Mouse (Mus musculus): ENCODE results near the gene Nmur1.

Gene Nmur1

DNA sequence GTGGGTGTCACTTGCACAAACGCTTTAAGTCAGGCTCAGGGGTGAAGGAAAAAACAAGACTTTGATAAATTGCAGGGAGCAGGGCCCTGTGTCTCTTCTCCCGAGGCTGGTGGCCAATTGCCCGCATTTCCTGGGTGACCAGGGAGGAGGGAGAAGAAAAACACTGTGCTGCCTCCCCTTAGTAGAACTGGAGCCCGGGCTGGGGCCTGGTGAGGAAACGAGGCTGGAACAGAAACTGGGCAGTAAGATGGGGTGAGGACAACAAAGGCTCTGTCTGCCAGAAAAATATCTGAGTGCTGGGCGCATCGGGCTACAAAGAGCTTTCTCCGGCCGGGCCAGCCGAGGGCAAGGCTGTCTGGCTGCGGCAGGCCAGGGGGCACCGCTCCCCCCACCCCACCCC lies 8.0 kb upstream of the Nmur1 start:
- CTCF ChIA-PET: interaction anchor here in 3 of 4 experiments (0.6 to 1.1 kb wide), 5 partner anchors 15 to 125 kb away, joined by 3 to 5 read pairs (median 4); no protein-coding TSS in a partner anchor

DNA sequence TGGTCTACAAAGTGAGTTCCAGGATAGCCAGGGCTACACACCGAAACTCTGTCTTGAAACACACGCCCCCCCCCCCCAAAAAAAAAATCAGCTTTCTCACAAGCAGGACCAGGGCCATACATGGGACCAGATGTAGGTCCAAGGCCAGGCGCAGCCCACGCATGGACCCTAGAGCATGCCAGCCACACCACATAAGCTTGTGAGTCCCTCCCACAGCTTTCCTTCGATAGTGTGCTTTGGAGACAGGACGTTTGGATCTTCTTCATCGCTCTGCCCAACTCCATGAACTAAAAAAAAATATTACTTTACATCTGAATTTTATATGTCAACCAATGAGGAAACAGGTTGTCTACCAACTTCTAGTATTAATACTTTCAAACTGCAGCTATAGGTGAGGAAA lies 7.3 kb upstream of the Nmur1 start:
- POLR2A ChIA-PET: interaction anchor here in 3 of 4 experiments (0.5 to 22.9 kb wide), 23 partner anchors 8 to 201 kb away, joined by 3 to 638 read pairs (median 5); partner anchors contain the start of genes Ncl (in 2 of the 3) and Ptma (in 2 of the 3)
- CTCF ChIA-PET: interaction anchor here in 3 of 4 experiments (0.5 to 1.1 kb wide), 6 partner anchors 8 to 286 kb away, joined by 3 to 9 read pairs (median 4); no protein-coding TSS in a partner anchor

More for the DNA sequence above, 8.0 kb upstream of the Nmur1 start:
- POLR2A ChIA-PET: interaction anchor here (0.6 to 22.9 kb wide), 33 partner anchors 9 to 123 kb away, joined by 3 to 638 read pairs (median 8); partner anchors contain the start of genes Ncl (in 3 of the 4) and Ptma (in 3 of the 4)

DNA sequence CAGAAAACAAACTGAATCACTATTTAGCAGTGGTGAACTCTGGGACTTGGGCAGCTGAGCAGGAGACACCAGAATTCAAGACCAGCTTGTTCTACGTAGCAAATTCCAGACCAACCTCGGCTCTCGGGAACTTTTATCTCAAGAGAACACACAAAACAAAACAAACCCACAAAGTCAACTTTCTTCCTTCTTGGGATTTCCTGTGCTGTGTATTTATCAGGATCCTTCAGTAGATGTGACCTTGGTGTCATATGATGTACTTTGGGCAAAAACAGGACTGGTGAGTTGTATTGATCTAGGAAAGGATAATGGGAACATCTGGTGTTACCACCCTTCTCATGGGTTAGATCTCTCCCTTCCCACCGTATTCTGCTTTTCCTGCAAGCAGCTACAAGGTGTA lies 6.8 kb upstream of the Nmur1 start:
- CTCF ChIA-PET: interaction anchor here in 3 of 4 experiments (0.6 to 1.1 kb wide), 6 partner anchors 8 to 1165 kb away, joined by 3 to 9 read pairs (median 4); no protein-coding TSS in a partner anchor
- POLR2A ChIA-PET: interaction anchor here in 3 of 4 experiments (0.5 to 22.9 kb wide), 15 partner anchors 8 to 1226 kb away, joined by 3 to 638 read pairs (median 5); partner anchors contain the start of genes Ncl (in 2 of the 3) and Ptma (in 2 of the 3)

DNA sequence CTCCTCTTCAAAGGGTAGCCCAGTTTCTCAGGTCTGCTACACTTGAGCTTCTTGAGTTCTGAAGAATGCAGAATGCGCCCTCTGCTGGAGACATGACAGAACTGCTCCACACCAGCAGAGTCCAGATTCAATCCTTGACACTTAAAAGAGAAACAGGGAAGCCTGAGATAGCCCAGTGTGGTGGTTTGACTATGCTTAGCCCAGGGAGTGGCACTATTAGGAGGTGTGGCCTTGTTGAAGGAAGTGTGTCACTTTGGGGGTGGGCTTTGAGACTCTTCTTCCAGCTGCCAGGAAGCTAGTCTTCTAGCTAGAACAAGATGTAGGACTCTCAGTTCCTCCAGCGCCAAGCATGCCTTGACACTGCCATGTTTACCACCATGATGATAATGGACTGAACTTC lies 4.0 kb upstream of the Nmur1 start:
- ChIA-PET CTCF (interaction anchor here (0.5 to 6.2 kb wide), 93 partner anchors 9 to 1458 kb away, joined by 3 to 95 read pairs (median 4); partner anchors contain the start of genes Ncl (in 1 of the 4) and Ptma (in 1 of the 4)), POLR2A (interaction anchor here in 3 of 4 experiments (0.6 to 22.9 kb wide), 62 partner anchors 9 to 797 kb away, joined by 3 to 638 read pairs (median 4); partner anchors contain the start of genes Ptma (in 3 of the 3), Ncl (in 2 of the 3), Cops7b (in 1 of the 3) and Pde6d (in 1 of the 3))

DNA sequence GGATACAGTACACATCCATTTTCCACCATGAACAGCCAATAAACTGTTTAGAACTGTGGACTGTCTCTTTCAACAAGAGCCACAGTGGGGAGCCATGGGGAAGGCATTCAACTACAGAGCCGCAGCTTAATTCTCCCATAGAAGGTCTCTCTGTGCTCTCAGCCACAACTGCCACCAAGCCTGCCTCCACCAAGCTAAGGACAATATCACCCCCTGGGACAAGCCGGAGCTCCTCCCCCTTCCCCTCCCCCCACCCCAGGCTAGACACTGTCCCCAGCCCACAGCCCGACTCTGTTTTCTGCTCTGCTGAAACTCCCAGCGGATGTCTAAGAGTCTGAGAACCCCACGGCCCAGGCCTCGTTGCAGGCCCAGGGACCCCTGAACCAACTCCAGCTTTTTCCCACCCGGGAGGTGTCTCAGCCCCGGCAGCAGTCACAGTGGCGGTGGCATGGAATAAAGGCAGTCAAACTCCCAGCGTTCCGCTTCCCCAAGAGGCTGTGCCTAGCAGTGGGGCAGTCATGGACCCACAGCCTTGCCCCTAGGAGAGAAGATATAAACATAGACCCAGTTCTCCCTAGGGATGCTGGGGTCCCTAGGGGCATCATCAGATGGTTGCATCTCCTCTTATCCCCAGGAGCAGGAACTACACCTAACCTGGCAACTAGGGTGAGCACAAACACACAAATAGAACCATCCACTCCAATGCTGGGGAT lies 1.0 kb downstream of the Nmur1 start:
- ChIA-PET POLR2A (interaction anchor here (0.5 to 5.1 kb wide), 38 partner anchors 8 to 293 kb away, joined by 3 to 30 read pairs (median 4); partner anchors contain the start of genes Ncl (in 3 of the 4) and Ptma (in 3 of the 4)), CTCF (interaction anchor here (0.5 to 1.4 kb wide), 16 partner anchors 8 to 272 kb away, joined by 3 to 17 read pairs (median 4); no protein-coding TSS in a partner anchor)

DNA sequence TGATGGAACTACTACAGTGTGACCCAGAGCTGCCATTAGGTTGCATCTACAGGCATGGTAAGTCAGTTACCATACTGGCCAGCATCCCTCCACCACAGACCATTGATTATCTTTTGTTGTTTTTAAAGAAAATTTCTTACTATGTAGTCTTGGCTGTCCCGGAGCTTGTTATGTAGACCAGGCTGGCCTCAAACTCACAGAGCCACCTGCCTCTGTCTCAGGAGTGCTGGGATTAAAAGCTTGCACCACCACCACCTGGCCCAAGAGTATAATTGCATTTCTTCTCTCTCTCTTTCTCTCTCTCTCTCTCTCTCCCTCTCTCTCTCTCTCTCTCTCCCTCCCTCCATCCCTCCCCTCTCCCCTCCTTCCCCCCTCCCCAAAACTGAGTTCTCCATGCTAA lies 1.7 kb downstream of the Nmur1 start:
- ChIA-PET CTCF (interaction anchor here (0.6 to 1.4 kb wide), 15 partner anchors 8 to 271 kb away, joined by 3 to 17 read pairs (median 3); no protein-coding TSS in a partner anchor), POLR2A (interaction anchor here (0.6 to 5.1 kb wide), 37 partner anchors 8 to 546 kb away, joined by 3 to 30 read pairs (median 4); partner anchors contain the start of genes Ncl (in 3 of the 4) and Ptma (in 3 of the 4))

DNA sequence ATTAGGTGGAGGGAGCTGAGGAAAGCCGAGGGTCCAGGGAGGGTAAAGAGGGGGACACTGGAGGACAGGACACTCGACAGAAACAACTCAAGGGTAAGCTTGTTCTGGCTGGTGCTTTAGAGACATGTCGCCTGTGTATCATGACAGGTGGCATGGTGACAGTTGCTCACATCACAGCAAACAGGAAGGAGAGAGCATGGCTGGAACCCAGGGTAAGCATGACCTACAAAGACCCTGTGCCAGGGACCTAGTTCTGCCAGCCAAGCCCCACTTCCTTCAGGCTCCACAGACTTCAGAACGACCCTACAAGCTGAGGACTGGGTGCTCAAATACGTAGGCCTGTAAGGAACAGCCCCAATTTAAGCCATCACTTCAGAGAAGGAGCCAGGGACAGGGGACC lies 2.1 kb downstream of the Nmur1 start:
- ChIA-PET POLR2A (interaction anchor here (0.6 to 5.1 kb wide), 24 partner anchors 7 to 546 kb away, joined by 3 to 30 read pairs (median 4); partner anchors contain the start of genes Ptma (in 2 of the 4) and Ncl (in 1 of the 4)), CTCF (interaction anchor here (0.8 to 1.4 kb wide), 7 partner anchors 7 to 116 kb away, joined by 3 to 17 read pairs (median 3); no protein-coding TSS in a partner anchor)

DNA sequence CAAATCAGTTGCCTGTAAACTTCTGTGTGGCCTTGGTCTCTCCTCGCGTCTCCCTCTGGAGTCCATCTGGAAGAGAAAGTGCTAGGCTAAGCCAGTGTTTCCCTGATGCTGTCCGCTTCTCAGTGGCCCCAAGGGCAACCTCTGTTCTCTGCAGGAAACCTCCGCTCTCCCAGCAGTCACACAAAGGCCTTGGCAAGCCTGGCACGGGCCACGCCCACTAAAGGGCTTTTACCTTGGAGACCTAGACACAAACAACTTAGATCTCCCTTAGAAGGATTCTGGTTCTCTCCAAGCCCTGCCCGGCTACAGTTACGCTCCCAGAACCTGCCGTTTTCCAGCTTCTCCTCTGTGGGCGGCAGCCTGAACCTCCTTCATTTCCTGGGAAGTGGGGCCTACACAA lies 5.0 kb downstream of the Nmur1 start:
- POLR2A ChIA-PET: interaction anchor here in 2 of 4 experiments (0.6 to 2.9 kb wide), 11 partner anchors 9 to 111 kb away, joined by 3 to 11 read pairs (median 4); partner anchors contain the start of gene Ncl (in 2 of the 2)

DNA sequence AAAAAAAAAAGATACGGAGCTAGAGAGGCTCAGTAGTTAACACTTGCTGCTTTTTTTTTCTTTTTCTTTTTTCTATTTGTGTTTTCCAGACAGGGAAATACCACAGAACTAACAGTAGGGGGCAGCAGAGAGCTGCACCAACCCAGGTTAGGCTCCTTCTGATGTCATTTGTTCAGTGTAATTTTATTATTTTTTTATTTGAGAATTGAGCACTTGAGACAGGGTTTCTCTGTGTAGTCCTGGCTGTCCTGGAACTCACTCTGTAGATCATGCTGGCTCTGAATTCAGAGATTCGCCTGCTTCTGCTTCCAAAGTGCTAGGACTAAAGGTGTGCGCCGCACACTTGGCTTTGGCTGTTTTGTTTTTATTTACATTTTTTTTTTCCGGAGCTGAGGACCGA lies 9.7 kb downstream of the Nmur1 start:
- POLR2A ChIA-PET: interaction anchor here (0.6 to 2.6 kb wide), 27 partner anchors 9 to 1302 kb away, joined by 3 to 17 read pairs (median 4); partner anchors contain the start of gene Ncl (in 3 of the 4)
- CTCF ChIA-PET: interaction anchor here (0.5 to 4.6 kb wide), 75 partner anchors 8 to 1421 kb away, joined by 3 to 95 read pairs (median 5); partner anchors contain the start of genes Armc9 (in 1 of the 4), Nmur1 (in 1 of the 4) and Tex44 (in 1 of the 4)

More for the DNA sequence above, 5.0 kb downstream of the Nmur1 start:
- CTCF ChIA-PET: interaction anchor here in 3 of 4 experiments (0.6 to 2.5 kb wide), 8 partner anchors 9 to 268 kb away, joined by 3 to 16 read pairs (median 4); no protein-coding TSS in a partner anchor

DNA sequence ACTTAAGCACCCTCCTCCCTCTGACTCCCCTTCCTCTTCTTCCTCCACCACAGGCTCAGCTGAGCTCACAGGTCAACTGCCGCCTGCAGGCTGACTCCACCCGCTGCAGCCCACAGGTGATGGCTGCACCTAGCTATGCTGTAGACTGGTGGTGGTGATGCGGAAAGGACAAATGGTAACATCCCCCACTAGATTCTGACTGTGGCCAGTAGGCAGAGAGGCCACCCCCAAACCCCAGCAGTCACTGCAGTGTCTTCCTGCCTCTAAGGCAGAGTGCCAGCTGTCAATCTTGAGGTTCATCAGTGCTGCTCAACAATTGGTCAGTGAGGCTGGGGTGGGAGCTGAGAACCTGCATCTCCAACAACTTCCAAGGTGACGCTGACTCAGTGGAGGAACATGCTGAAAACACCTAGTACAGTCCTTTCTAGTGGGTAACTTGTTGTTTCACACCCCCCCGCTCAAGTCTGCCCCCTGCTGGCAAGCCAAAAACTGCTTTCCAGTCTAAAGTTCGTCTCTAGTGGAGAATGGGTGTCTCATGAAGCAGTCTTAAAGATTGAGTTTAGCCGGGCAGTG lies 10.3 kb downstream of the Nmur1 start:
- ChIA-PET CTCF (interaction anchor here (0.6 to 4.1 kb wide), 62 partner anchors 8 to 1422 kb away, joined by 3 to 95 read pairs (median 4); partner anchors contain the start of genes Armc9 (in 1 of the 4), Nmur1 (in 1 of the 4) and Tex44 (in 1 of the 4)), POLR2A (interaction anchor here in 3 of 4 experiments (0.6 to 3.5 kb wide), 23 partner anchors 9 to 115 kb away, joined by 3 to 17 read pairs (median 4); partner anchors contain the start of genes Ncl (in 3 of the 3) and Ptma (in 1 of the 3))

DNA sequence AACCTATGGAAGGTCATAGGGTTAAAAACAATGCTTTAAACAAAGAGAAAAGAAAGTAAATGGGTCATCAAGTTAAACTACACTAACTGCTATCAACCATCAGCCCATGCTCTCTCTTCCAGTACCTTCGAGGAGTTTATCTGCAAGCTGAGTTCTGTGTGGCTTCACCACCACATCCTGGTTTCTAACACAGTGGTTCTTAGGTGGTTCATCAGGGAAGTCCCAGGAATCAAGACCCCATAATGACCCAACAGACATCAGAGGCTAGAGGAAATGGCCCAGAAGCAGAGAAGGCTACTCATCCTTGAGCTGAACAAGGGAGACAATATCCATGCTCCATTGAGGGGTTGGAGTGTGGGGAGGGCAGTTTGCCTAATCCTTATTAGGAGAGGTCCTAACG lies 10.9 kb downstream of the Nmur1 start:
- POLR2A ChIA-PET: interaction anchor here in 2 of 4 experiments (0.6 to 3.5 kb wide), 17 partner anchors 9 to 111 kb away, joined by 3 to 17 read pairs (median 5); partner anchors contain the start of genes Ncl (in 2 of the 2) and Ptma (in 1 of the 2)

DNA sequence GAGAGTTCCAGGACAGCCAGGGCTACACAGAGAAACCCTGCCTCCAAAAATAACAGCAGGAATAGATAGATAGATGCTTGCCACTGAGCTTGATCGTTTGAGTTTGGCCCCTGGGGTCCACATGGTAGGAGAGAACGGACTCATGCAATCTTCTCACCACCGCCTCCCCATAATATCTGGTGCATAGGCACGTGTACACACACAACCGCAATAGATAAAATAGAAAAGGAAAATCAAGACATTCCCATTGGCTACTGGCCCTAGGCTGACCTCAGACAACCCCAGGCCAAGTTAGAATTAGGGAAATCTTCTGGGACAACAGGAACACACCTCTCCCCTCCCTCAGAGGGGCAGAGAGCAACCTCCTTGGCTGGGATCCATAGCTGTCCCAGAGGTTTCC lies 11.3 kb downstream of the Nmur1 start:
- CTCF ChIA-PET: interaction anchor here (0.6 to 4.1 kb wide), 29 partner anchors 8 to 355 kb away, joined by 3 to 95 read pairs (median 6); partner anchors contain the start of genes Nmur1 (in 1 of the 4) and Tex44 (in 1 of the 4)
- POLR2A ChIA-PET: interaction anchor here in 2 of 4 experiments (0.7 to 3.5 kb wide), 15 partner anchors 9 to 111 kb away, joined by 3 to 17 read pairs (median 6); partner anchors contain the start of genes Ncl (in 2 of the 2) and Ptma (in 1 of the 2)

More for the DNA sequence above, 10.9 kb downstream of the Nmur1 start:
- CTCF ChIA-PET: interaction anchor here (0.6 to 4.1 kb wide), 49 partner anchors 8 to 356 kb away, joined by 3 to 95 read pairs (median 5); partner anchors contain the start of genes Nmur1 (in 1 of the 4) and Tex44 (in 1 of the 4)

DNA sequence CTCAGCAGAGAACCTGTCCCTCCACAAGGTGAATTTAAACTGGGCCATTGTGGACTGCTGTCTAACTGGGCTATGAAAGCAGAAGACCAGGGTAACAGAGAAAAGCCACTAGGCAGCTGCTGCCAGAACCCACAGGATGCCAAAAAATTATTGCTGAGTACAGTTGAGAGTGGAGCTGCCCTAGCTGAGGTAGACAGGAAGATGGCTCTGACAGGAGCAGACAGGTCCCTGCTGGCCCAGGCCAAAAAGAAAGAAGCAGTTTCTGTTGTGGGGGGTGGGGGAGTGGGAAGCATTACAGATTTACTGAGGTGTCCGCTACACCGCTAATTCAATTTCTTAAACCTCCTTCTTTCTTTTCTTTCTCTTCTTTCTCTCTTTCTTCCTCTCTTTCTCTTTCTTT lies 16.6 kb downstream of the Nmur1 start:
- ChIA-PET CTCF (interaction anchor here in 2 of 4 experiments (0.6 to 1.6 kb wide), 5 partner anchors 8 to 256 kb away, joined by 3 to 6 read pairs (median 3); no protein-coding TSS in a partner anchor), POLR2A (interaction anchor here in 3 of 4 experiments (0.6 to 1.6 kb wide), 12 partner anchors 11 to 117 kb away, joined by 3 to 5 read pairs (median 3); partner anchors contain the start of genes Ncl (in 2 of the 3) and Ptma (in 1 of the 3))

DNA sequence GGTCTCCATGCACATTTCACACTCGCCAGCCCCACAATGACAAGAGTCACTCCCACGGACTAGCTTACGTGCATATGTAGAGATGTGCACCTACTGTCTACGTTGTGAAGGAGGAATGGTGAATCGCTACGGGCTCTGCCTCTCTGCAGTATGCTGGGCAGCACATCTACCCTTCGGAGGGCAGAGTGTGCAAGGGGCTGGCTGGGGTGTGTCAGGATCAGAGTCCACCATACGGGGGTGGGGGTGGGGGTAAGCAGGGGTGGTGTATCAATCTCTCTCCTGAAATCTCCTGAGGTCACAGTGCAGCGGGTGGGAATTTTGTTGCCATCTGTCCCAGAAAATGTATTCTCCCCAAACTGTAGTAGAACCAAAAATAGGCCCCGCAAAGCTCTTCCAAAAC lies 17.5 kb downstream of the Nmur1 start:
- ChIA-PET CTCF (interaction anchor here in 1 of 4 experiments (1.3 to 1.5 kb wide), 2 partner anchors 19 to 20 kb away, joined by 3 read pairs; no protein-coding TSS in a partner anchor), POLR2A (interaction anchor here in 2 of 4 experiments (0.6 to 1.5 kb wide), 9 partner anchors 11 to 209 kb away, joined by 3 to 4 read pairs (median 3); partner anchors contain the start of genes Ncl (in 1 of the 2) and Ptma (in 1 of the 2))

DNA sequence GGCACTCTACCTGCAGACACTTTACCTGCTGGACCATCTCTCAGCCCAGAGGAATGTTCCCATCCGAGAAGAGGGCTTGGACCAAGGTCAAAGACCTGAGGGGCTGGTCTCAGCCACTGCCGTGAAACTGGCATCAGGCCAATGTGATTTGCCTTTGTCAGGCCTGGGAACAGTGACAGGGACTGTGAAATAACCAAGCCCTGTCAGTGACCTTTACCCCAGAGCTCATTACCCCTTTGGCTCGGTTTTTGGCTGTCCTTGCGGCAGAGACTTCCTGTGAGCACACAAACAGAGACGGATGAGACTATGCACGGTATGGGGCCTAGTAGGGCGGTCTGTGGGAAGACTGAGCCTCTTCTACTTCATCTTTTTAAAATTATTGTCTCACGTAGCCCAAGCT lies 19.1 kb downstream of the Nmur1 start:
- CTCF ChIA-PET: interaction anchor here (0.5 to 2.0 kb wide), 11 partner anchors 8 to 23 kb away, joined by 3 to 23 read pairs (median 4); no protein-coding TSS in a partner anchor
- POLR2A ChIA-PET: interaction anchor here in 2 of 4 experiments (1.1 to 2.3 kb wide), 7 partner anchors 10 to 121 kb away, joined by 3 to 15 read pairs (median 4); partner anchors contain the start of gene Ncl (in 1 of the 2)

DNA sequence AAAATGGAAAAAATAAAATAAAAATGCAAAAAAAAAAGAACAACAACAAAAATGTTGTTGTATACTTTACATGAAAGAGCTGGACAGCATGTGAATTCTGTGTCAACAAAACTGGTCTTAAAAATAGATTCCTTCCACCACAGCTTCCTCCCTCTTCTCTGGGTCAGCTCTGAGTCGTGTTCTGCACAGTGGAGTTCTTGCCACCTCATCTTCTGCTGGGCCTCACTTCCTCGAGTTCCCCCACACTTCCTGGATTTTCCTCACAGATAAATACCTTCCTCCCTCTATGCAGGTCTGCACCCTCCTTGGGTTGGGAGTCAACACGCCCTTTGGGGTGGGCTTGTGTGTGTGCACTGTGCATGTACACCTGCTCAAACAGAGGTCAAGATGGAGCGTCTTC lies 19.7 kb downstream of the Nmur1 start:
- CTCF ChIA-PET: interaction anchor here (0.6 to 2.8 kb wide), 19 partner anchors 9 to 630 kb away, joined by 3 to 23 read pairs (median 4); no protein-coding TSS in a partner anchor
- POLR2A ChIA-PET: interaction anchor here in 3 of 4 experiments (0.6 to 2.3 kb wide), 19 partner anchors 9 to 793 kb away, joined by 3 to 15 read pairs (median 3); partner anchors contain the start of genes Ncl (in 2 of the 3) and Ptma (in 2 of the 3)
